Mouse (Mus musculus) c-Kit-positive CD71-positive TER-119-negative erythroid progenitor cells, embryonic 14.5 days (primary cell): ENCODE measurements at regions not wholly inside any gene's neighbourhood (a gene's known extent, or its start where the extent isn't known, plus 50 kb on each side); places are given as distances from the start of the nearest gene placed in this dataset.

Experiments used
- DNase-seq: peaks from one replicate; pipeline ENCODE4 v3.0.0-alpha.2; 2013; ENCODE audit warnings: low read depth

- DNase-seq: no peak
These were observed 364.1 kb upstream of the Pik3r1 start for GRCm38 (mm10) chr13:102132154-102132553.

GRCm38 (mm10) chr13:102132696-102133095 lies 364.7 kb upstream of the Pik3r1 start:
- no peak for DNase-seq

GRCm38 (mm10) chr13:102135210-102135609 lies 367.2 kb upstream of the Pik3r1 start:
- no peak for DNase-seq

GRCm38 (mm10) chr13:102142986-102143385 lies 375.0 kb upstream of the Pik3r1 start:
- no peak for DNase-seq

GRCm38 (mm10) chr13:102143848-102144247 lies 375.8 kb upstream of the Pik3r1 start:
- no peak for DNase-seq

- DNase-seq: no peak
These were observed 380.0 kb upstream of the Pik3r1 start for GRCm38 (mm10) chr13:102148039-102148438.

GRCm38 (mm10) chr13:102153785-102154608 lies 386.0 kb upstream of the Pik3r1 start:
- no peak for DNase-seq

GRCm38 (mm10) chr13:102154609-102154899 lies 386.5 kb upstream of the Pik3r1 start:
- DNase-seq: no peak

- no peak for DNase-seq
These were observed 389.5 kb upstream of the Pik3r1 start for GRCm38 (mm10) chr13:102157369-102158130.

GRCm38 (mm10) chr13:102173382-102174234 lies 405.6 kb upstream of the Pik3r1 start:
- no peak for DNase-seq

GRCm38 (mm10) chr13:102174431-102174830 lies 406.4 kb upstream of the Pik3r1 start:
- no peak for DNase-seq

GRCm38 (mm10) chr13:102174896-102175295 lies 406.9 kb upstream of the Pik3r1 start:
- DNase-seq: no peak

- DNase-seq: no peak
These were observed 407.4 kb upstream of the Pik3r1 start for GRCm38 (mm10) chr13:102175406-102175805.

- DNase-seq: no peak
These were observed 408.4 kb upstream of the Pik3r1 start for GRCm38 (mm10) chr13:102176456-102176855.

GRCm38 (mm10) chr13:102194716-102195115 lies 426.7 kb upstream of the Pik3r1 start:
- no peak for DNase-seq

- no peak for DNase-seq
These were observed 434.3 kb upstream of the Pik3r1 start for GRCm38 (mm10) chr13:102202301-102202700.

- no peak for DNase-seq
These were observed 450.5 kb upstream of the Pik3r1 start for GRCm38 (mm10) chr13:102218486-102218885.

GRCm38 (mm10) chr13:102231048-102231447 lies 462.3 kb upstream of the Cd180 start:
- no peak for DNase-seq

- DNase-seq: no peak
These were observed 460.9 kb upstream of the Cd180 start for GRCm38 (mm10) chr13:102232291-102232936.

- no peak for DNase-seq
These were observed 442.5 kb upstream of the Cd180 start for GRCm38 (mm10) chr13:102250884-102251283.

- no peak for DNase-seq
These were observed 441.6 kb upstream of the Cd180 start for GRCm38 (mm10) chr13:102251709-102252108.
